ENCODE assay signal across 11 mouse cellular contexts in genomic region chr4:103349219-103349618, GRCm38 (mm10). TPM values are rescaled to one million over a fixed set of nuclear protein-coding genes. Genes with fewer than 3 reads are reported as not detected.
DNase-seq lines count a peak whose midpoint lies in the region; ATAC-seq and TF ChIP-seq lines count a peak whose summit lies in the region.
"Had no signal": no experiment of that assay in that cellular context is flagged by ENCODE, and none has a peak within 500 bp of the region (broad histone marks: within the 10 kb centered on the region; RNA-seq: fewer than 3 reads in every experiment).

No protein-coding gene starts in this region.

- ATAC-seq in liver, postnatal 0 days = no peak
- peak; percentile 51; the same call in 1 of the 2 replicates for ATAC-seq in common myeloid progenitor, adult 5-6 weeks (replicated peaks; ENCODE audit: low read depth, poor library complexity, severe bottlenecking)

- TF ChIP-seq POLR2A in ES-Bruce4 (IDR thresholded peaks at IDR 0.05; ENCODE audit: insufficient read depth, low read length) = no peak

- H3K9ac ChIP-seq in liver, postnatal 0 days (replicated peaks) = no peak overlapping the region
- H3K9ac ChIP-seq in ES-Bruce4 (ENCODE audit: low read depth, poor library complexity, severe bottlenecking) = no peak overlapping the region
- H3K9ac ChIP-seq: heart, embryonic 12.5 days had no signal

- H3K27me3 ChIP-seq in liver, postnatal 0 days (ENCODE audit: insufficient read depth, low read length) = no peaks in the 10 kb centered on the region
- no peaks in the 10 kb centered on the region for H3K27me3 ChIP-seq in ES-Bruce4 (ENCODE audit: control insufficient read depth, insufficient read depth, low read length, poor library complexity, severe bottlenecking)
- H3K27me3 ChIP-seq: heart, embryonic 12.5 days had no signal

- no peak for DNase-seq in gastrocnemius, adult 2 months
- DNase-seq in gastrocnemius, postnatal 10 days = no peak
- peak; percentile 16 for DNase-seq in liver, postnatal 0 days
- no peak for DNase-seq in liver
- no peak for DNase-seq in heart, postnatal 36 days
- DNase-seq: cerebellum, postnatal 10 days had no signal

- no peak overlapping the region for H3K27ac ChIP-seq in gastrocnemius, adult 2 months
- H3K27ac ChIP-seq in liver, postnatal 0 days (ENCODE audit: low read depth) = no peak overlapping the region
- H3K27ac ChIP-seq in ES-Bruce4 (ENCODE audit: insufficient read depth, low read length) = no peak overlapping the region

- intact Hi-C loops in gastrocnemius, adult 2 months (cut with DNase I) = loop anchor here (10.0 kb wide), 2 partner anchors 134 to 204 kb away; partner anchors contain the start of gene Slc35d1
- intact Hi-C loops in heart, postnatal 36 days (cut with DNase I) = loop anchor here (10.0 kb wide), 1 partner anchor 134 kb away; the partner anchor contains the start of gene Slc35d1

- WGBS in liver, postnatal 0 days (ENCODE audit: insufficient replicate concordance) = 76% methylated on average over 4 of the region's 4 CpGs

- peak; percentile 41 for TF ChIP-seq CTCF in gastrocnemius, adult 2 months (IDR thresholded peaks at IDR 0.05)
- peak; percentile 42 for TF ChIP-seq CTCF in liver, postnatal 0 days (IDR thresholded peaks at IDR 0.05; ENCODE audit: low read depth)
- peak; percentile 38 for TF ChIP-seq CTCF in ES-Bruce4 (IDR thresholded peaks at IDR 0.05; ENCODE audit: low read depth, low read length)

- peaks cover 2% of the 10 kb centered on the region for H3K36me3 ChIP-seq in liver, postnatal 0 days (replicated peaks; ENCODE audit: insufficient read depth, low read length)
- no peaks in the 10 kb centered on the region for H3K36me3 ChIP-seq in ES-Bruce4 (ENCODE audit: control insufficient read depth, insufficient read depth, low read length, poor library complexity, severe bottlenecking)

- no peaks in the 10 kb centered on the region for H3K9me3 ChIP-seq in liver, postnatal 0 days (ENCODE audit: low read length)
- H3K9me3 ChIP-seq in ES-Bruce4 (replicated peaks; ENCODE audit: control insufficient read depth, insufficient read depth, low read length, poor library complexity, severe bottlenecking) = no peaks in the 10 kb centered on the region
- H3K9me3 ChIP-seq: heart, embryonic 12.5 days had no signal

- no peaks in the 10 kb centered on the region for H3K4me1 ChIP-seq in liver, postnatal 0 days (ENCODE audit: insufficient read depth)
- H3K4me1 ChIP-seq in ES-Bruce4 (ENCODE audit: control insufficient read depth, insufficient read depth, low read length) = no peaks in the 10 kb centered on the region
- H3K4me1 ChIP-seq: heart, embryonic 12.5 days had no signal

- no peak for TF ChIP-seq EP300 in liver, postnatal 0 days (IDR thresholded peaks at IDR 0.05; ENCODE audit: low read depth)
- no peak for TF ChIP-seq EP300 in ES-Bruce4 (IDR thresholded peaks at IDR 0.05; ENCODE audit: insufficient read depth, low read depth, low read length)

- H3K4me3 ChIP-seq in gastrocnemius, adult 2 months = no peak overlapping the region
- H3K4me3 ChIP-seq in liver, postnatal 0 days (ENCODE audit: low read depth, low read length) = no peak overlapping the region
- no peak overlapping the region for H3K4me3 ChIP-seq in ES-Bruce4 (ENCODE audit: low read depth, low read length)
- H3K4me3 ChIP-seq: heart, embryonic 12.5 days had no signal

- H3K4me2 ChIP-seq in liver, postnatal 0 days (ENCODE audit: low read depth, low read length) = no peak overlapping the region
- H3K4me2 ChIP-seq: heart, embryonic 12.5 days had no signal

RNA-seq across cellular contexts. Expression of gene Oma1, which starts 35.6 kb away (rescaled TPM):
- total RNA-seq in gastrocnemius, adult 2 months (2021) = 10 to 100 TPM; 20.7 to 29.1 TPM
- 10 to 100 TPM; 18.3 to 19.7 TPM for total RNA-seq in gastrocnemius, postnatal 10 days (2021)
- polyA plus RNA-seq in liver, postnatal 0 days (2015; fragmentation: Nextera tagmentation; extraction: Ambion mirVana) = 10.3 and 11.4 TPM in 2 replicates
- 18.0 and 25.8 TPM in 2 replicates for polyA plus RNA-seq in ES-Bruce4 (2011; ENCODE audit: insufficient read depth, insufficient read length, low read depth, missing spikeins)
- total RNA-seq in common myeloid progenitor, adult 5-6 weeks (2017) = 47.5 and 58.2 TPM in 2 replicates
- total RNA-seq in heart, postnatal 36 days (2021) = 10 to 100 TPM; 27.9 to 36.5 TPM

RNA-seq across cellular contexts. Expression of gene 4921539E11Rik, which starts 58.6 kb away (rescaled TPM):
- not detected for total RNA-seq in gastrocnemius, adult 2 months (2021)
- not detected for total RNA-seq in gastrocnemius, postnatal 10 days (2021)
- polyA plus RNA-seq in liver, postnatal 0 days (2015; fragmentation: Nextera tagmentation; extraction: Ambion mirVana) = not detected in 2 replicates
- polyA plus RNA-seq in ES-Bruce4 (2011; ENCODE audit: insufficient read depth, insufficient read length, low read depth, missing spikeins) = not detected in 2 replicates
- total RNA-seq in common myeloid progenitor, adult 5-6 weeks (2017) = not detected in 2 replicates
- total RNA-seq in heart, postnatal 36 days (2021) = not detected
- total RNA-seq: left cerebral cortex, postnatal 25 days; monocyte, adult 5-6 weeks had no signal
- polyA plus RNA-seq: heart, embryonic 12.5 days had no signal
